Mouse (Mus musculus) small intestine, adult 2 months (tissue): ENCODE measurements at regions not wholly inside any gene's neighbourhood (a gene's known extent, or its start where the extent isn't known, plus 50 kb on each side); places are given as distances from the start of the nearest gene placed in this dataset.

Source experiments
- H3K27ac ChIP-seq: fragments of 200-500 bp; 2 replicates; pipeline ENCODE4 v1.5.1; 2012; ENCODE audit warnings: low read depth, low read length, control low read depth, inconsistent platforms; ENCODE audit not compliant: insufficient read depth
- H3K27me3 ChIP-seq: fragments of 200-500 bp; 2 replicates; pipeline ENCODE4 v1.6.1; 2012; ENCODE audit warnings: mild to moderate bottlenecking, moderate library complexity, low read length, inconsistent platforms; ENCODE audit not compliant: control insufficient read depth, insufficient read depth
- H3K36me3 ChIP-seq: fragments of 200-500 bp; 2 replicates; pipeline ENCODE4 v1.6.1; 2012; ENCODE audit warnings: mild to moderate bottlenecking, low read length, control low read depth, inconsistent platforms; ENCODE audit not compliant: control insufficient read depth, insufficient read depth
- H3K4me1 ChIP-seq: fragments of 200-500 bp; 2 replicates; pipeline ENCODE4 v1.6.1; 2012; ENCODE audit warnings: low read length, inconsistent platforms, mixed read lengths; ENCODE audit not compliant: control insufficient read depth, insufficient read depth, insufficient read length
- H3K4me3 ChIP-seq: fragments of 200-500 bp; 2 replicates; pipeline ENCODE4 v1.5.1; 2012; ENCODE audit warnings: low read depth, mild to moderate bottlenecking, control low read depth, inconsistent platforms, low read length, moderate library complexity
- CTCF ChIP-seq: fragments of 200-500 bp; IDR thresholded peaks from 2 replicates; pipeline ENCODE4 v1.5.1; 2012; ENCODE audit warnings: low read depth, mild to moderate bottlenecking, control low read depth, inconsistent platforms, low read length, moderate library complexity, mixed read lengths; ENCODE audit not compliant: insufficient replicate concordance, insufficient read length; ENCODE audit errors: extremely low read depth
- POLR2A ChIP-seq: fragments of 200-500 bp; IDR thresholded peaks from 2 replicates; pipeline ENCODE4 v1.6.1; 2012; ENCODE audit warnings: low read depth, mild to moderate bottlenecking, control low read depth, inconsistent platforms, low read length, moderate library complexity
- WGBS: fragments of 180-500 bp; shearing (Covaris S2); methylation state at CpG from one replicate; pipeline ENCODE4 v1.1.7; 2018; 5-methylcytosine and 5-hydroxymethylcytosine counted together

GRCm38 (mm10) chr1:137280391-137281386 lies 320.4 kb upstream of the Nr5a2 start:
- Histone ChIP-seq H3K4me1 (no peaks in the 10 kb centered on the region), H3K36me3 (no peaks in the 10 kb centered on the region), H3K27me3 (no peaks in the 10 kb centered on the region), H3K27ac (no peak overlapping the region), H3K4me3 (no peak overlapping the region)
- no peak for TF ChIP-seq CTCF
- TF ChIP-seq POLR2A, result no peak
- WGBS, result 30% methylated on average over 10 of the region's 10 CpGs

- Histone ChIP-seq H3K36me3 (no peaks in the 10 kb centered on the region), H3K4me1 (no peaks in the 10 kb centered on the region), H3K27ac (no peak overlapping the region), H3K4me3 (no peak overlapping the region), H3K27me3 (no peaks in the 10 kb centered on the region)
- WGBS, result 28% methylated on average over 2 of the region's 2 CpGs
- TF ChIP-seq CTCF (no peak), POLR2A (no peak)
These were observed 319.7 kb upstream of the Nr5a2 start for GRCm38 (mm10) chr1:137279981-137280380.

GRCm38 (mm10) chr1:137270659-137271612 lies 310.7 kb upstream of the Nr5a2 start:
- Histone ChIP-seq H3K36me3 (no peaks in the 10 kb centered on the region), H3K4me3 (no peak overlapping the region), H3K27ac (no peak overlapping the region), H3K4me1 (no peaks in the 10 kb centered on the region), H3K27me3 (no peaks in the 10 kb centered on the region)
- WGBS, result 78% methylated on average over 9 of the region's 9 CpGs
- TF ChIP-seq POLR2A (no peak), CTCF (no peak)

DNA sequence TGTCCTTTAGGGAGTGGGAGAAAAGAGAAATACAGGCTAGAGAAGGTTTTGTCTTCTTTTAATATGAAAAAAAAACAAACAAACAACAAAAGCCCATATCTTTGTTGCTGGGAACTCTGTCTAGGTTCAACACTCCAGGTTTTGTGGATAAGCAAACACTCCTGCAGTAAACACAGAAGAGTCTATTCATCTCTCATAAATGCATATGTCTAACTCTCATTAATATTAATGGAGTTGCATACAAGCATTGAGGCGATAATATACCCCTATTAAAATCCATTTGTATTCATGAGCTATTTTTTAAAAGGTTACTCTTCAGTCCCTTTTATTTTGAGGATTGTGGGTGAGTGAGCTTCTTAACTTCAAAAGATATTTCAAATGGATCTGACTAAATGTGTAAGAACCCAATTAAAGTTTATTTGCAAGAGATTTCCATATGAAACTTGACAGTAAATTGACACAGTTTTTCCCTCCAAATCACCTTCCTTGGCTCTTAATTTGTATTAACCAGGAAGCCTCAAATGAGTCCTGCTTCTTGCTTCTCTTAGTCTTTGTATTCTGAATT lies 302.6 kb upstream of the Nr5a2 start:
- no peaks in the 10 kb centered on the region for H3K4me1 ChIP-seq
- TF ChIP-seq CTCF (no peak), POLR2A (no peak)
- H3K27ac ChIP-seq, result no peak overlapping the region
- H3K4me3 ChIP-seq, result no peak overlapping the region
- 89% methylated on average over 1 of the region's 1 CpGs for WGBS
- H3K36me3 ChIP-seq, result no peaks in the 10 kb centered on the region
- H3K27me3 ChIP-seq, result no peaks in the 10 kb centered on the region

GRCm38 (mm10) chr1:137262121-137262525 lies 301.9 kb upstream of the Nr5a2 start:
- TF ChIP-seq CTCF (no peak), POLR2A (no peak)
- Histone ChIP-seq H3K27me3 (no peaks in the 10 kb centered on the region), H3K36me3 (no peaks in the 10 kb centered on the region), H3K27ac (no peak overlapping the region), H3K4me3 (no peak overlapping the region), H3K4me1 (no peaks in the 10 kb centered on the region)
- 62% methylated on average over 5 of the region's 5 CpGs for WGBS

- Histone ChIP-seq H3K27ac (no peak overlapping the region), H3K36me3 (no peaks in the 10 kb centered on the region), H3K27me3 (no peaks in the 10 kb centered on the region), H3K4me1 (no peaks in the 10 kb centered on the region), H3K4me3 (no peak overlapping the region)
- 90% methylated on average over 3 of the region's 3 CpGs for WGBS
- TF ChIP-seq POLR2A, result no peak
- no peak for TF ChIP-seq CTCF
These were observed 296.0 kb upstream of the Nr5a2 start for GRCm38 (mm10) chr1:137256294-137256693.

DNA sequence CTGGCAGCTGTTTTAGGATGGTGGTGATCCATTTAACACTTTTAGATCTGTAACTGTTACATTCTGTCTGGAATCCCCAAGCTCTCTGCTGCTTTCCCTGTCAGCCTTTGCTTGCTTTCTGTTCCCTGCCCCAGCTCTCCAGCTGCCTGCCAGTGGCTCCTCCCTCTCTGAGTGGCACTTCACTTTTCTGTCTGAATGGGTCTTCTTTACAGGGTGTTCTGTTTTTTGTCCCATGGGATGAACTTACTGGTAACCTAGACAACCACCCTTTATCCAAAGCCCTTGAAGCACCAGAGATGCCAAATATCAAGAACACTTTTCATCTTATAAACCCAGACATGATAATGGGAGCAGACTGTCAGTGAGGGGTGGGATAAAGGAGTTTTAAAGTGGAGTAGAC lies 294.8 kb upstream of the Nr5a2 start:
- Histone ChIP-seq H3K4me3 (no peak overlapping the region), H3K27ac (no peak overlapping the region), H3K36me3 (no peaks in the 10 kb centered on the region), H3K4me1 (no peaks in the 10 kb centered on the region), H3K27me3 (no peaks in the 10 kb centered on the region)
- TF ChIP-seq CTCF (no peak), POLR2A (no peak)
